Mouse (Mus musculus) small intestine, adult 2 months (tissue): ENCODE measurements at regions not wholly inside any gene's neighbourhood (a gene's known extent, or its start where the extent isn't known, plus 50 kb on each side); places are given as distances from the start of the nearest gene placed in this dataset.

ENCODE experiments used
- H3K27ac ChIP-seq: fragments of 200-500 bp; 2 replicates; pipeline ENCODE4 v1.5.1; 2012; ENCODE audit warnings: low read depth, low read length, control low read depth, inconsistent platforms; ENCODE audit not compliant: insufficient read depth
- H3K27me3 ChIP-seq: fragments of 200-500 bp; 2 replicates; pipeline ENCODE4 v1.6.1; 2012; ENCODE audit warnings: mild to moderate bottlenecking, moderate library complexity, low read length, inconsistent platforms; ENCODE audit not compliant: control insufficient read depth, insufficient read depth
- H3K36me3 ChIP-seq: fragments of 200-500 bp; 2 replicates; pipeline ENCODE4 v1.6.1; 2012; ENCODE audit warnings: mild to moderate bottlenecking, low read length, control low read depth, inconsistent platforms; ENCODE audit not compliant: control insufficient read depth, insufficient read depth
- H3K4me1 ChIP-seq: fragments of 200-500 bp; 2 replicates; pipeline ENCODE4 v1.6.1; 2012; ENCODE audit warnings: low read length, inconsistent platforms, mixed read lengths; ENCODE audit not compliant: control insufficient read depth, insufficient read depth, insufficient read length
- H3K4me3 ChIP-seq: fragments of 200-500 bp; 2 replicates; pipeline ENCODE4 v1.5.1; 2012; ENCODE audit warnings: low read depth, mild to moderate bottlenecking, control low read depth, inconsistent platforms, low read length, moderate library complexity
- CTCF ChIP-seq: fragments of 200-500 bp; IDR thresholded peaks from 2 replicates; pipeline ENCODE4 v1.5.1; 2012; ENCODE audit warnings: low read depth, mild to moderate bottlenecking, control low read depth, inconsistent platforms, low read length, moderate library complexity, mixed read lengths; ENCODE audit not compliant: insufficient replicate concordance, insufficient read length; ENCODE audit errors: extremely low read depth
- POLR2A ChIP-seq: fragments of 200-500 bp; IDR thresholded peaks from 2 replicates; pipeline ENCODE4 v1.6.1; 2012; ENCODE audit warnings: low read depth, mild to moderate bottlenecking, control low read depth, inconsistent platforms, low read length, moderate library complexity
- WGBS: fragments of 180-500 bp; shearing (Covaris S2); methylation state at CpG from one replicate; pipeline ENCODE4 v1.1.7; 2018; 5-methylcytosine and 5-hydroxymethylcytosine counted together

DNA sequence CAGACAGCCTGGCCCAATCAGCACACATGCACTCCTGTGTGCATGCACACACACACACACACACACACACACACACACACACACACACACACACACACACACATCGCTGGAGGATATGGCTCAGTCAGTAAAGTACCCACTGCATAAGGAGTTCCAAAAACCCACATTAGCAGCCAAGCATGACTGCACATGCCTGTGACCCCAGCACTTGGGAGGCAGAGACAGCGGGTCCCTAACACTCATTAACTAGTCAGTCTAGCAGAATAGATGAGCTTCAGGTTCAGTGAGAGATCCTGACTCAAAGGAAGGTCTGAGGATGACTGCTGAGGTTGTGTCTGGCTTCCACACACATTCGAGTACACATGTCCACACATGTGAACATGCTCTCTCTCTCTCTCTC is 65.4 kb upstream of the Thy1 start:
- no peaks in the 10 kb centered on the region for H3K27me3 ChIP-seq
- no peak for TF ChIP-seq POLR2A
- no peak for TF ChIP-seq CTCF
- no peak overlapping the region for H3K4me3 ChIP-seq
- no peak overlapping the region for H3K27ac ChIP-seq
- peaks cover 2% of the 10 kb centered on the region; the same call in 1 of the 2 replicates for H3K4me1 ChIP-seq
- no peaks in the 10 kb centered on the region for H3K36me3 ChIP-seq
- WGBS: 78% methylated on average over 3 of the region's 3 CpGs

DNA sequence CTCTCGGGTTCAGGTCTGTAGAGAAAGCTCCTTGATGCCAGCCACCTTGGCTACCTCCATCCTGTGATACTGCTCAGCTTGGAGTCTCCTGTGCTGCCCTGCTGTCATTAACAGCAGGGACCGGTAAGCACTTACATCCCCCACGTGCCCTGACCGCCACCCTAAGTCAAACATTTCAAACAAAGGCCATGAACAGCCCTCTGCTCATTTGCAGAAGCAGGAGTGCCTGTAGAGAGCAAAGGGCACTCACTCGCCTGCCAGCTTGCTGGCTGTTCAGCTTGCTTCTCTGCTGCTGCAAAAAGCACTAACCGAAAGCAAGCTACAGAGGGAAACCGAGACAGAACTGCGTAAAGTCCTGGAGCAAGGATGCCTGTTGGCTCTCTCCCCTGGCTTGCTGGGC is 61.8 kb upstream of the Thy1 start:
- no peak overlapping the region for H3K27ac ChIP-seq
- H3K36me3 ChIP-seq: no peaks in the 10 kb centered on the region
- H3K4me3 ChIP-seq: no peak overlapping the region
- TF ChIP-seq CTCF (no peak), POLR2A (no peak)
- no peaks in the 10 kb centered on the region for H3K27me3 ChIP-seq
- 16% methylated on average over 8 of the region's 8 CpGs for WGBS
- peaks cover 2% of the 10 kb centered on the region; the same call in 1 of the 2 replicates for H3K4me1 ChIP-seq

DNA sequence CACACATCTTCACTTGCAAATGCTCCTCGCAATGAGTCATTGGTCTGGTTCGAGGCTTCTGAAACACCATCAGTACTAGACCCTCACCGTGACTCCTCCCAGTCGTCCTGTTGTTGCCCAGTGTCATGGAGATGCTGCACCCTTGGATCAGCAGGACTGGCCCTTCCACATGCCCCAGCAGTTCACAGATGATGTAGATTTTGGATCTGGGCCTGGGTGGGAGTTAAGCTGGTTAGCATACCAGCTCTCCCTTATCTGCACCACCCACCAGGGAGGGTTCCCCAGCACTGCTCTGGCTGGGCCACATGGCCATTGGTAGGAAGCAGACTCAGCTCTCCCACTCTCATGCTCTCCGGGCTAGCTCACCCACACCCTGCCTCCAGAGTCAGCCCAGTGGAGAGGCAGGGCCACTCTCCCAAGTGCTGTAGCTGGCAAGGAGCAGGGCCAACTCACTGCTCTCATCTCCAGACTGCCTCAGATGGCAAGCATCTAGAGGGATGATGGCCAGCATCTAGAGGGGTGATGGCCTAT is 60.8 kb upstream of the Thy1 start:
- no peaks in the 10 kb centered on the region for H3K27me3 ChIP-seq
- H3K4me3 ChIP-seq: no peak overlapping the region
- no peak overlapping the region for H3K27ac ChIP-seq
- peaks cover 2% of the 10 kb centered on the region; the same call in 1 of the 2 replicates for H3K4me1 ChIP-seq
- 80% methylated on average over 5 of the region's 5 CpGs for WGBS
- no peak for TF ChIP-seq CTCF
- TF ChIP-seq POLR2A: no peak
- no peaks in the 10 kb centered on the region for H3K36me3 ChIP-seq

DNA sequence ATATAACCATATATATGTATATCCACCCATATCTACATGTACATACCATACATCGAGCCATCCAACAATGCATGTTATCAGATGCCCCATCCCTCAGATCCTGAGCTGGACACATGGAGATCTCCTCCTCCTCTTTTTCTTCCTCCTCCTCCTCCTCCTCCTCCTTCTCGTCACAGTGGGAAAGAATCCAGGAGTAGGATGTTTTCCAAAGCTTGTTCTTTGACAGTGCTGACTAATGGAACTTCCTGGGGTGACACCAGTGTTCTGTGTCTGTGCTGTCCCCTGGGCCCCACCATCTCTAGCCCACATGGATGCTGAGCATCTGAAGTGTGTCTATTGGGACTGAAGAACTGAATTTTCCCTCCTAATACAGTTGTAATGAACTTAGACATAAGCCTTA is 60.0 kb upstream of the Thy1 start:
- no peak for TF ChIP-seq CTCF
- TF ChIP-seq POLR2A: no peak
- no peaks in the 10 kb centered on the region for H3K27me3 ChIP-seq
- H3K36me3 ChIP-seq: no peaks in the 10 kb centered on the region
- H3K4me3 ChIP-seq: no peak overlapping the region
- H3K27ac ChIP-seq: no peak overlapping the region
- 75% methylated on average over 2 of the region's 2 CpGs for WGBS
- peaks cover 2% of the 10 kb centered on the region; the same call in 1 of the 2 replicates for H3K4me1 ChIP-seq

DNA sequence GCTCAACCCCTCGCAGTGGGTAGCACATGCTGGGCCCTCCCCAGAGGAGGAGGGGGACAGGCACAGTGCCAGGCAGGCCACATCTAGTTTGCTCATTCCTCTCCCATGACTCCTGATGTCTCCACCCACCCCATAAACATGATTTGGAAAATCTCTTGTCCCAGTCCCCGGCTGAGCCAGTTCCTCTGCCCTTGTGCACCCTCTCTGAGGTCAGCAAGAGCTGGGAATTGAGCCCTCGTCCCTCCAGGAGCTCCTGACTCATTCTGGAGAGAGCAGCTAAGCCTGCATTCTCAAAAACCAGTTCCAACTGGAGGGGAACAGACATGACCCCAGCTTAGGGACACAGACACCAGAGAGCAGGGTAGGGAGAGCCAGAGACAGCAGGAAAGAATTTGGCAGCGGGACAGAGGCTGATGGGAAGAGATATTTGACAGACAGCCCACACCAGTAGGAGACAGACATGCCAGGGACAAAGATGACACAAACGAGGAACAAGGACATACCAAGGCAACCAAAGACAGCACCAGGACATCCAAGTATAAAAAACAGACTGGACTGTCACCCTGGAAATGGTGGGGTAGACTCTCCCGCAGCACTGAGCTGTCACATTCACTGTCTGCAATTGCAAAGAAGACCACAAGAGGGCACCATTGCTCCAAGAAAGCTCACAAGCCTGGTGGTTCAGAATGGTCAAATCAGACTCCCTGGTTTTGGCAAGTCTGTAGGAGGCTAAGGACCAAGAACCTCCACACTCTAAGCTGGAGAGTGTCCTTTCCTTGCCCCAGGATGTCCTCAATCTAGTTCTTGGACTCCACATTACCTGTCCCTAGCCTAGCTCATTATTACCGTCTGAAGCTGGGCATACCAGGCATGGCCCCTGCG is 58.8 kb upstream of the Thy1 start:
- Histone ChIP-seq H3K4me1 (no peaks in the 10 kb centered on the region), H3K27ac (no peak overlapping the region), H3K27me3 (no peaks in the 10 kb centered on the region), H3K36me3 (no peaks in the 10 kb centered on the region), H3K4me3 (no peak overlapping the region)
- WGBS: 44% methylated on average over 8 of the region's 8 CpGs
- no peak for TF ChIP-seq POLR2A
- TF ChIP-seq CTCF: peak; percentile 74; the same call in 1 of the 2 replicates

DNA sequence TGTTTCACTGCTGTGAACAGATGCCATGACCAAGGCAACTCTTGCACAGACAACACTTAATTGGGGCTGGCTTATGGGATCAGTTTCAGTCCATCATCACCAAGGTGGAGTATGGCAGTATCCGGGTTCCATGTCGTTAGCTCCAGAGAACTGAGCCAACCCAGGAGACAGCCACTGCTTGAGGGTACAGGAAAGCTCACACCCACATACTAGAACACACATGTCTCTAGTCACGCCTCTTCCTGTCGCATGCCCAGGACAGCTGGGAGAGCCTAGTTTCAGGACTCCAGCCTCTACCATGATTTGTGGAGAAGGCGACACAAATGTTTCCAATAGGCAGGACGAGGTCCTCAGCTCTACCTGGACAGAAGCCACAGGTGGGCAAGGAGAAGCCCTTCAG is 55.2 kb upstream of the Thy1 start:
- Histone ChIP-seq H3K4me3 (no peak overlapping the region), H3K27ac (no peak overlapping the region), H3K27me3 (no peaks in the 10 kb centered on the region), H3K4me1 (no peaks in the 10 kb centered on the region), H3K36me3 (no peaks in the 10 kb centered on the region)
- WGBS: 83% methylated on average over 6 of the region's 6 CpGs
- no peak for TF ChIP-seq POLR2A
- TF ChIP-seq CTCF: no peak
